Mouse (Mus musculus) erythroblast, embryonic 14.5 days (primary cell): ENCODE results near the gene Gm19426. TPM values are rescaled to one million over a fixed set of nuclear protein-coding genes. Genes with fewer than 3 reads are reported as not detected.
"Not testable (repeated sequence)": the region's sequence is repeated elsewhere in the genome, so short reads cannot be mapped to it uniquely, and the experiment has no call there.

Source experiments
- H3K27me3 ChIP-seq: 2 replicates; pipeline ENCODE4 v1.6.1; 2012; ENCODE audit warnings: inconsistent platforms; ENCODE audit not compliant: control insufficient read depth
- H3K36me3 ChIP-seq: 2 replicates; pipeline ENCODE4 v1.6.1; 2012; ENCODE audit warnings: mild to moderate bottlenecking, inconsistent platforms; ENCODE audit not compliant: control insufficient read depth
- H3K4me1 ChIP-seq: 2 replicates; pipeline ENCODE4 v1.6.1; 2012; ENCODE audit warnings: inconsistent platforms; ENCODE audit not compliant: control insufficient read depth
- H3K4me3 ChIP-seq: replicated peaks from 2 replicates; pipeline ENCODE3; 2012; ENCODE audit warnings: moderate library complexity, mild to moderate bottlenecking, inconsistent platforms
- H3K9me3 ChIP-seq: 2 replicates; pipeline ENCODE4 v1.6.1; 2012; ENCODE audit warnings: low read length, inconsistent platforms, mixed read lengths; ENCODE audit not compliant: control insufficient read depth
- GATA1 ChIP-seq: IDR thresholded peaks from 2 replicates; pipeline ENCODE4 v1.6.1; 2012; ENCODE audit warnings: low read length, inconsistent platforms, mixed read lengths
- TAL1 ChIP-seq: IDR thresholded peaks from 3 replicates; pipeline ENCODE4 v1.6.1; 2012; ENCODE audit warnings: low read length, inconsistent platforms, mixed read lengths
- polyA plus RNA-seq: library from polyadenylated mRNA; stranded (reverse); fragments of >175 nt; gene quantifications from 2 replicates; pipeline ENCODE4 v1.2.3, GENCODE M21; 2012

Gene Gm19426
- polyA plus RNA-seq, 1 experiment: 0.76 TPM

DNA sequence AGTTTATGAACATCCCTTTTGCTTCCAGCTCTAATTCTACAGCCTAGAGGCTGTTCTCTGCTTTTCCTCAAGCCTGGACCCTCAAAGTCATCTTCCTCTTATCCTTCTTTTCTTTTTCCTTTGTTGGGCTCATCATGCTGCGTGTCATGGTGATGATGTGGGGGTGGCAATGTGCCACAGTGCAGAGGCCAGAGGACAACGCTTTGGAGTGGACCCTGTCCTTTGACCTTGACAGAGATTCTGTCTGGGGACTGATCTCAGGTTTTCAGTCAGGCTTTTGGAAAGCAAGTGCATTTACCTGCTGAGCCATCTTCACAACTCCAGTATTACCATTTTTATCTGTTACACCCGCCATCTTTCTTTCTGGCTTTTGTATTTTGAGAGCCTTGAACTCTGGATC is 12.2 kb downstream of the Gm19426 start:
- Histone ChIP-seq H3K4me1 (peaks cover 86% of the 10 kb centered on the region), H3K9me3 (no peaks in the 10 kb centered on the region), H3K36me3 (peaks cover 49% of the 10 kb centered on the region), H3K4me3 (no peak overlapping the region), H3K27me3 (peaks cover 10% of the 10 kb centered on the region)
- TF ChIP-seq GATA1 (no peak), TAL1 (no peak)

DNA sequence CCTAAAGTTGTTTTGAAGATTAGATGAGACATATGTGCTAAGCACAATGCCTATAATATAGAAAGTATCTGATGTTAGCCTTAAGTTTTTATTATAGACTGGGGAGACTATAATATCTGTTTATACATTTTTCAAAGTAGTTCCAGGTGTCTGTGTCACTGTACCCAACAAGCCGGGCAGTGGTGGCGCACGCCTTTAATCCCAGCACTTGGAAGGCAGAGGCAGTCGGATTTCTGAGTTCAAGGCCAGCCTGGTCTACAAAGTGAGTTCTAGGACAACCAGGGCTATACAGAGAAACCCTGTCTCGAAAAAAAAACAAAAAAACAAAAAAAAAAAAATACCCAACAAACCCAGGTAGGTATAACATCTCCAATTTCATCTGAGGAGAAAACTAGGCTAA is 15.3 kb downstream of the Gm19426 start:
- H3K4me1 ChIP-seq: peaks cover 88% of the 10 kb centered on the region
- not testable (repeated sequence) for H3K27me3 ChIP-seq, H3K9me3 ChIP-seq
- H3K36me3 ChIP-seq: peaks cover 54% of the 10 kb centered on the region
- peak overlapping the region; percentile 91 for H3K4me3 ChIP-seq

DNA sequence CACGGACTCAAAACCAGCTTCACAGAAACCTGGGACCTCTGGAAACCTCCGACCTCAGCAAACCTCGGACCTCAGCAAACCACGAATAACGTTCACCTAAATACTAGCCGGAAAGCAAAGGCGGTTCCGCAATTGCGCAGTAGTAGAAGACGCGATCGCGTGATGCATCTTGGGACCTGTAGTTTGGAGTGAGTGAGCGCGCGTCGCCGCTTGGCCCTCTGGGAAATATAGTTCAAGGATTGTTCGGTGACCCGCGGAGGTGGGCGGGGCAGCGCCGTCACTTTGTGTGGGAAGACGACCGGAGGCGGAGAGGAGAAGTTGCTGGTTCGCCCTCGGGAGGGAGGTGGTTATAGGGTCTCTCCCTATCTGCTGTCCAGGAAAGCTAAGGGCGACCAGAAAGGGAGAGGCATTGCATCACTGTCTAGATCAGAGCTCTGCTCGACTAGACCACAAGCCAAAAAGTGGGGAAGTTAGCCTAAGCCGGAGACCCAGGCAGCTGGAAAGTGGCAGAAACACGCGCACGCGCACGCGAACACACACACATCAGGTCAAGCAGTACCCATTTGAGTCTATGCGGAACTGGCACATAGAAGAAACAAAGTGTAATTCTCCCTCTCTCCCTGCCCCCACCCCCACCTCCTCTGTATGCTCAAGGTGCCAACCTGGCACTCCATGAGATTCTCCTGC is 16.1 kb downstream of the Gm19426 start, which contains the start of gene Clp1:
Gene Clp1 (minus strand): TSS at position 179 of the 687 bp plus-strand sequence.
- Histone ChIP-seq H3K4me3 (peak within 1 kb of the TSS; percentile 91), H3K36me3 (peaks cover 62% of the 10 kb centered on the region), H3K4me1 (peaks cover 83% of the 10 kb centered on the region), H3K9me3 (no peaks in the 10 kb centered on the region), H3K27me3 (no peaks in the 10 kb centered on the region)
- no peak for TF ChIP-seq GATA1

DNA sequence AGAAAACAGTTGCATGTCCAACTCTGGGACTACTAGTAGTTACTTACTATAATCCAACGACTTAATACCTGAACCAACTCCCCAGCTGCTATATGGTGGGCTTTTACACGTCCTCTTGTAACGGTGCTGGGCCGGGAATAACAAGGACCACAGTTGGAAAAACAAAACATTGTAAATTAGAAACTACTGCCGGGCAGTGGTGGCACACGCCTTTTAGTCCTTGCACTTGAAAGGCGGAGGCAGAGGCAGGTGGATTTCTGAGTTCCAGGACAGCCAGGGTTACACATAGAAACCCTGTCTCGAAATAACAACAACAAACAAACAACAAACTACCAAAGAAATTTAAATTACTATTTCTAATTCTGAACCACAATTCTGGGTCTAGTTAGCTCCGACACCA is 16.7 kb downstream of the Gm19426 start:
- peaks cover 67% of the 10 kb centered on the region for H3K36me3 ChIP-seq
- H3K4me3 ChIP-seq: peak overlapping the region; percentile 91
- TF ChIP-seq GATA1 (no peak), TAL1 (no peak)
- no peaks in the 10 kb centered on the region for H3K9me3 ChIP-seq
- no peaks in the 10 kb centered on the region for H3K27me3 ChIP-seq
- peaks cover 83% of the 10 kb centered on the region for H3K4me1 ChIP-seq

DNA sequence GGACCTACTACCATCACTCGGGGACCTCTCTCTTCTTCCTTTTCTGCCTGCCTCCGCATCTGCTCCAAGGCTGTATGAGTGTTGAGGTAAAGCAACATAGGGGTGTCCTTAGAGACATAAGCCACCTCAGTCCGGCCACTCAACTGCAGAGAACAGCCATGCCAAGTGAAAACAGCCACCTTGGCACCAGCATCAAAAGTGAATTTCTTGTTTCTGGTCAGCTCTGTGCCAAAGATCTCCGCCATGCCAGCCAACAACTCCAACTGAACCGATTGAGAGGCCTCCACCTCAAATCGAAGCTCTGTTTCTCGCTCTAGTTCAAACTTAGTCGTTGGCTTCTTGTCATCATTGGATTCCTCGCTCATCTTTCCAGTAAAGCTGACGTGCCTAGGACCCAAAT is 17.7 kb downstream of the Gm19426 start:
- Histone ChIP-seq H3K9me3 (no peaks in the 10 kb centered on the region), H3K36me3 (peaks cover 69% of the 10 kb centered on the region), H3K4me3 (peak overlapping the region; percentile 91), H3K27me3 (no peaks in the 10 kb centered on the region), H3K4me1 (peaks cover 82% of the 10 kb centered on the region)
- TF ChIP-seq GATA1 (no peak), TAL1 (no peak)

DNA sequence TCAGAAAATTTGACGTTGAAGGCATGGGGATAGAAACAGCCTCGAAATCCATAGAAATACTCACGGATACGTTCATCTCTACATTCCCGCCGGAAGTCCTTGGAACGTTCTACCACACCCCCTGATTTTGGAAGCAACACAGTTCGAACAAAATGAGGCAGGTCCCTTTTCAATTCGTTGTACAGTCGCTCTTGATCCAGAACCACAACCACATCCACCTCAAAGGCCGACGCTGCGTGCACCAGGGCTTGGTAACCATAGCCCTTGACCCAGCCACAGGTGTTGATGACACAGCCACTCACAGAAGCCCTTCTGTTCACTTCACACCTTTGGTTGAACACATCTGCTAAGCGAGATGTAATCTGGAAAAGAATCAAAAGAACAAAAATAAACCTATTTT is 19.6 kb downstream of the Gm19426 start:
- Histone ChIP-seq H3K4me3 (peak overlapping the region; percentile 12), H3K27me3 (no peaks in the 10 kb centered on the region), H3K9me3 (no peaks in the 10 kb centered on the region), H3K4me1 (peaks cover 69% of the 10 kb centered on the region), H3K36me3 (peaks cover 74% of the 10 kb centered on the region)
- TF ChIP-seq GATA1 (no peak), TAL1 (no peak)

DNA sequence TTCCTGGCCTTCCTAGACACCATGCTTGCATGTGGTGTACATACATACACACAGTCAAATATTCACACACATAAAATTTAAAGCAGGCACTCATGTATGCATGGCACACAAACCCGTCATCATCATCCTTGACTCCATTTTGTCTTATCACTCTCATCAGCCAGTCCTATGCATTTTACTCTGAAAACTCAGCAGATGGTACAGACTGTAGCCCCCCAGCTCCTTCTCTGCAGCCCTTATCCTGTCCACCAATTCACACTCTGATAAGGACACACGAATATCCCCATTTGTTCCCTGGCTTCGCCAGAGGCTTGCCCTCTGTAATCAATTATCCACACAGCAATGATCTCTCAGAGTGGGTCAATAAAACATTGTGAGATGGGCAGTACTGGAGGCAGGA is 22.3 kb downstream of the Gm19426 start:
- Histone ChIP-seq H3K4me1 (peaks cover 77% of the 10 kb centered on the region), H3K4me3 (peak overlapping the region; percentile 17), H3K36me3 (peaks cover 74% of the 10 kb centered on the region)

DNA sequence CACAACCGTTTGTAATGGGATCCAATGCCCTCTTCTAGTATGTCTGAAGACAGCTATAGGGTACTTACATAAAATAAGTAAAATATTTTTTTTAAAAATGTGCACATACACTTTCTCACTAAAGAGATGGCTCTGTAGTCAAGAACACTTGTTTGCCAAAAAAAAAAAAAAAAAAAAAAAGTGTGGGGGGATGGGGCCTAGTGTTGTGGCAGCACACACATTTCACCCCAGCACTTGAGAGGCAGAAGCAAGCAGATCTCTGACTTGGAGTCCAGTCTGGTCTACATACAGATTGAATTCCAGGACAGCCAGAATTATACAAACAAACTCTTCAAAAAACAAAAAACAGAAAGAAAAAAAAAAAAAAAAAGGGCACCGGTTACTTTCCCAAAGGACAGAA is 22.7 kb downstream of the Gm19426 start:
- H3K9me3 ChIP-seq: no peaks in the 10 kb centered on the region
- peaks cover 69% of the 10 kb centered on the region for H3K36me3 ChIP-seq
- no peaks in the 10 kb centered on the region for H3K27me3 ChIP-seq
- TF ChIP-seq TAL1 (no peak), GATA1 (no peak)
- H3K4me3 ChIP-seq: no peak overlapping the region
- H3K4me1 ChIP-seq: peaks cover 76% of the 10 kb centered on the region

More for the DNA sequence above, 22.3 kb downstream of the Gm19426 start:
- Histone ChIP-seq H3K9me3 (no peaks in the 10 kb centered on the region), H3K27me3 (no peaks in the 10 kb centered on the region)
- TF ChIP-seq TAL1 (no peak), GATA1 (no peak)

DNA sequence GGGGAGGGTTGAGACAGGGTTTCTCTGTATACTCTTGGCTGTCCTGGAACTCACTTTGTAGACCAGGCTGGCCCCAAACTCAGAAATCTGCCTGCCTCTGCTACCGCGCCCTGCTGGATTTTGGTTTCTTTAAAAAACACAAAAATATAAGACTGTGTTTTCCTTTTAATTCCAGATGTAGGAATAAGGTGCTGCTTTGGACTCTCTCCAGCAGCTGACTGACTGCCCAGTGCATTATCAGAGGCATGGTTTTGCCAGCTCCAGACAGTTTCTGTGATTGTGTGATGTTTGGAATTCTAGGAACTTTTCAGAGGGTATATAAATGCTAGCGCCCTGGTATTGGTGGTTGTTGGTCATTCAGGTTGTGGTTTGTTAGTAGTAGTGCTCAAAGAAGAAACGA is 26.1 kb downstream of the Gm19426 start:
- no peaks in the 10 kb centered on the region for H3K27me3 ChIP-seq
- H3K9me3 ChIP-seq: no peaks in the 10 kb centered on the region
- H3K36me3 ChIP-seq: peaks cover 45% of the 10 kb centered on the region
- H3K4me3 ChIP-seq: peak overlapping the region; percentile 99
- TF ChIP-seq TAL1 (no peak), GATA1 (no peak)
- H3K4me1 ChIP-seq: peaks cover 63% of the 10 kb centered on the region

DNA sequence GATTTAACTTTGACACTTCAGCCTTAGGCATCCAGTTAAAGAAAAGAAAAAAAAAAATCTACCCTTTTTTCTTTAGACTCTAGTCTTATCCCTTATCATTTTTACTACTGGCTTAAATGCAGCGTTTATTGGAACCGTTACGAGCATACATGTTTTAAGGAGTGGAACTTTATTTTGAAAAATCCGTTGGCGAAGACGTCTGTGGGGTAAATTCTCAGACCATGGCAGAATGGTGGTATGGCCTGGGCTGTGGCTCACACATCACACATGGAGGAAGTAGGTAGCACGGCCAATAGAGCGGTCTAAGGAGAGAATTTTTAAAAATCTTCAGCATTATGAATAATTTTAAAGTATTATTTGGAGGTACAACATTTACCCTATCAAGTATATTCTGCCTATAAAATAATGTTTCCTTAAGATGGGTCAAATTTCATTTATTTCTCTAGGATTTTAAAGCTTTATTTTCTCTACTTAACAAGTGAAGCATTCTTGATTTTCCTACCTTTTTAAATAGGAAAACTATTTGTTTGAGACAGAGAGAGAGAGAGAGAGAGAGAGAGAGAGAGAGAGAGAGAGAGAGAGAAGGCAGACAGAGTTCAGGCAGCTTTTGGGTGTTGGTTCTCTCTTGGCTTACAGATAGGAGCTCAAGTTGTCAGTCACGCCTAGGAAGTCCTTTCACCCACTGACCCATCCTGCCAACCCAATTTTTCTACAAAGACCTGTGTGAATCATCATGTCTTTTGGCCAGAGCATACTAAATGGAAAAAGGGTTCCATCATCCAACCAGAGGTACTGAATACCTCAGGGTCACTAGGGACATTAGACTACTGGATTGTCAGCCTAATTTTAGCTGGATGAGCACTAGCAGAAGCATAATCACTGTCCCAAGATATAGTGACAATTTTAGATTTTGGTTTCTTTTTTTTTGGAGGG is 26.8 kb downstream of the Gm19426 start:
- TF ChIP-seq GATA1: no peak
- TF ChIP-seq TAL1: no peak
- Histone ChIP-seq H3K4me1 (peaks cover 61% of the 10 kb centered on the region), H3K4me3 (peak overlapping the region; percentile 99), H3K36me3 (peaks cover 43% of the 10 kb centered on the region), H3K27me3 (no peaks in the 10 kb centered on the region), H3K9me3 (no peaks in the 10 kb centered on the region)
